Mouse (Mus musculus) erythroblast, embryonic 14.5 days (primary cell): Measurements from ENCODE around the gene Wdr72. TPM values are rescaled to one million over a fixed set of nuclear protein-coding genes. Genes with fewer than 3 reads are reported as not detected.

Experiments
- H3K27me3 ChIP-seq: 2 replicates; pipeline ENCODE4 v1.6.1; 2012; ENCODE audit warnings: inconsistent platforms; ENCODE audit not compliant: control insufficient read depth
- H3K36me3 ChIP-seq: 2 replicates; pipeline ENCODE4 v1.6.1; 2012; ENCODE audit warnings: mild to moderate bottlenecking, inconsistent platforms; ENCODE audit not compliant: control insufficient read depth
- H3K4me1 ChIP-seq: 2 replicates; pipeline ENCODE4 v1.6.1; 2012; ENCODE audit warnings: inconsistent platforms; ENCODE audit not compliant: control insufficient read depth
- H3K4me3 ChIP-seq: replicated peaks from 2 replicates; pipeline ENCODE3; 2012; ENCODE audit warnings: moderate library complexity, mild to moderate bottlenecking, inconsistent platforms
- H3K9me3 ChIP-seq: 2 replicates; pipeline ENCODE4 v1.6.1; 2012; ENCODE audit warnings: low read length, inconsistent platforms, mixed read lengths; ENCODE audit not compliant: control insufficient read depth
- GATA1 ChIP-seq: IDR thresholded peaks from 2 replicates; pipeline ENCODE4 v1.6.1; 2012; ENCODE audit warnings: low read length, inconsistent platforms, mixed read lengths
- TAL1 ChIP-seq: IDR thresholded peaks from 3 replicates; pipeline ENCODE4 v1.6.1; 2012; ENCODE audit warnings: low read length, inconsistent platforms, mixed read lengths
- polyA plus RNA-seq: library from polyadenylated mRNA; stranded (reverse); fragments of >175 nt; gene quantifications from 2 replicates; pipeline ENCODE4 v1.2.3, GENCODE M21; 2012

Gene Wdr72
- polyA plus RNA-seq, 1 experiment = not detected

GRCm38 (mm10) chr9:74186748-74187400, 76.7 kb downstream of the Wdr72 start:
- Histone ChIP-seq H3K4me1 (no peaks in the 10 kb centered on the region), H3K9me3 (no peaks in the 10 kb centered on the region), H3K36me3 (no peaks in the 10 kb centered on the region), H3K4me3 (no peak overlapping the region), H3K27me3 (no peaks in the 10 kb centered on the region)
- TF ChIP-seq GATA1 = no peak
- TF ChIP-seq TAL1 = no peak

GRCm38 (mm10) chr9:74187401-74188029, 77.4 kb downstream of the Wdr72 start:
- Histone ChIP-seq H3K9me3 (no peaks in the 10 kb centered on the region), H3K4me1 (no peaks in the 10 kb centered on the region), H3K36me3 (no peaks in the 10 kb centered on the region), H3K27me3 (no peaks in the 10 kb centered on the region), H3K4me3 (no peak overlapping the region)
- no peak for TF ChIP-seq GATA1
- no peak for TF ChIP-seq TAL1

GRCm38 (mm10) chr9:74194898-74195297, 84.7 kb downstream of the Wdr72 start:
- H3K36me3 ChIP-seq = no peaks in the 10 kb centered on the region
- TF ChIP-seq GATA1 (no peak), TAL1 (no peak)
- H3K4me1 ChIP-seq = no peaks in the 10 kb centered on the region
- no peaks in the 10 kb centered on the region for H3K27me3 ChIP-seq
- H3K4me3 ChIP-seq = no peak overlapping the region
- H3K9me3 ChIP-seq = 0 out of 2 replicates have a peak, but pooled peaks cover 2% of the 10 kb centered on the region

GRCm38 (mm10) chr9:74228272-74228671, 118.1 kb downstream of the Wdr72 start:
- Histone ChIP-seq H3K4me3 (no peak overlapping the region), H3K9me3 (peaks cover 6% of the 10 kb centered on the region; the same call in 1 of the 2 replicates)
- TF ChIP-seq GATA1 (no peak), TAL1 (no peak)

GRCm38 (mm10) chr9:74241292-74241691, 131.1 kb downstream of the Wdr72 start:
- no peaks in the 10 kb centered on the region for H3K4me1 ChIP-seq
- H3K36me3 ChIP-seq = no peaks in the 10 kb centered on the region
- no peaks in the 10 kb centered on the region; the same call in 1 of the 2 replicates for H3K9me3 ChIP-seq
- TF ChIP-seq TAL1 = no peak
- no peak for TF ChIP-seq GATA1
- H3K4me3 ChIP-seq = no peak overlapping the region
- no peaks in the 10 kb centered on the region for H3K27me3 ChIP-seq

More at GRCm38 (mm10) chr9:74228272-74228671, 118.1 kb downstream of the Wdr72 start:
- H3K4me1 ChIP-seq = no peaks in the 10 kb centered on the region
- no peaks in the 10 kb centered on the region for H3K36me3 ChIP-seq
- H3K27me3 ChIP-seq = no peaks in the 10 kb centered on the region

GRCm38 (mm10) chr9:74248084-74248483, 137.9 kb downstream of the Wdr72 start:
- Histone ChIP-seq H3K36me3 (no peaks in the 10 kb centered on the region), H3K27me3 (no peaks in the 10 kb centered on the region), H3K9me3 (peaks cover 2% of the 10 kb centered on the region; the same call in 1 of the 2 replicates), H3K4me3 (no peak overlapping the region), H3K4me1 (no peaks in the 10 kb centered on the region)
- TF ChIP-seq TAL1 (no peak), GATA1 (no peak)

- Histone ChIP-seq H3K36me3 (no peaks in the 10 kb centered on the region), H3K27me3 (no peaks in the 10 kb centered on the region), H3K9me3 (peaks cover 4% of the 10 kb centered on the region; the same call in 1 of the 2 replicates), H3K4me3 (no peak overlapping the region), H3K4me1 (no peaks in the 10 kb centered on the region)
- TF ChIP-seq TAL1 (no peak), GATA1 (no peak)
Observed at GRCm38 (mm10) chr9:74249486-74249885, 139.3 kb downstream of the Wdr72 start.

- H3K4me3 ChIP-seq = no peak overlapping the region
- H3K27me3 ChIP-seq = no peaks in the 10 kb centered on the region
- H3K4me1 ChIP-seq = no peaks in the 10 kb centered on the region
- no peaks in the 10 kb centered on the region for H3K36me3 ChIP-seq
- peaks cover 4% of the 10 kb centered on the region; the same call in 1 of the 2 replicates for H3K9me3 ChIP-seq
- TF ChIP-seq TAL1 (no peak), GATA1 (no peak)
Observed at GRCm38 (mm10) chr9:74250522-74250921, 140.4 kb downstream of the Wdr72 start.

- no peak for TF ChIP-seq GATA1
- TF ChIP-seq TAL1 = no peak
- Histone ChIP-seq H3K9me3 (peaks cover 2% of the 10 kb centered on the region; the same call in 1 of the 2 replicates), H3K4me1 (no peaks in the 10 kb centered on the region), H3K27me3 (no peaks in the 10 kb centered on the region), H3K36me3 (no peaks in the 10 kb centered on the region), H3K4me3 (no peak overlapping the region)
Observed at GRCm38 (mm10) chr9:74258389-74258788, 148.2 kb downstream of the Wdr72 start.
